Mouse (Mus musculus) urinary bladder, postnatal 14 days (tissue): ENCODE measurements at regions not wholly inside any gene's neighbourhood (a gene's known extent, or its start where the extent isn't known, plus 50 kb on each side); places are given as distances from the start of the nearest gene placed in this dataset.

Experiments
- DNase-seq: peaks from one replicate; pipeline ENCODE4 v3.0.0; 2021; ENCODE audit warnings: low spot score

DNA sequence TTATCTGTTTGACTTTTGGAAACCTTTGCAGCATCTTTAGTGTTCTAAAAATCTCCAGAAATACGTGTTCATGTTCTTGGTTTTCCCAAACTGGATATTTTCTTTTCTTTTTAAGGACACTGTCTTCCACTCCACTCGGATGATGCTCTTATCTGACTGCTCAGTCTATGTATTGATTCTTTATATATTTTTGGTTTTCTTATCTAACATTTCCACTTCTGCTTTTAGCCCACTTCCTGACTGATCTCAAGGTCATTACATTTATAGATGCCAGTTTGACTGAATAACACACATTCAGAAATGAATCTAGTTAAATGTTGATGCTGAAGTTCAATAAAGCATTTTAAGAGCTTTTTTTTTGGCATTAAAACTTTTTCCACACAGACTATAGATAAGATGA lies 265.3 kb downstream of the Rpl36a-ps1 start:
- DNase-seq, result no peak

DNA sequence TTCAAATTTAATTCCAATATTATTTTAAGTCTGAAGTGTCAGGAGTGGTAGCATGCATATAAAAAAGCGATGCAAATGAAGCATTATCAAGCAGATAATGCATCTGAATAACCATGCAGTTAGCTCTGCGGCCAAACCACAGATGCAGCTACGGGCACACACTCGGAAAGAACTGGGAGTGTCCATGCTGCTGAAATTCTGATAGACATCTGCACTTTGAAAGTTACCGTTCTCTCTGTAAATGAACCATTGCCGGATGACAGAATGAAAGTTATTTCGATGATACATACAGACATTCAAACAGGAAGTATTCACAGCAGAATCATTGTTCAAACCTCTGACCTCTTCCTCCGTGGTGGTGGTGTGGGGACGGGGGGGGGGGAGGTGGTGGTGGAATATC lies 271.6 kb downstream of the Rpl36a-ps1 start:
- no peak for DNase-seq

DNA sequence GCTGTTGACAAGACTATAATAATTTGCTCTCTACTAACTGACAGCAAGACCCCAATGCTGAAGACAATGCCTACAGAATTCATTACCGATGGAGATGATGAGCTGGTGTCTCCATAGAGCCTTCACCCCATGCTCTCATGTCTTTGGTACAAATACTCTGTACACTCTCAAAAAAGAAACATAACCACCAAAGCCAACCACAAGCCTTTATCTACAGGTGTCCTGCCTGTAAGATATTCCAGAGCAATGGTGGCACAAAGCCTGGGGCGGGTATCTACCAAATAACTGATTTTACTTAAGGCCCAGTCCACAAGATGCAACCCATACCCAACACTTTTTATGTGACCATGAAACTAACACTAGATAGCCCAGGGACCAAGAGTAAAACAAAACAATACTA lies 273.1 kb downstream of the Rpl36a-ps1 start:
- DNase-seq, result no peak

DNA sequence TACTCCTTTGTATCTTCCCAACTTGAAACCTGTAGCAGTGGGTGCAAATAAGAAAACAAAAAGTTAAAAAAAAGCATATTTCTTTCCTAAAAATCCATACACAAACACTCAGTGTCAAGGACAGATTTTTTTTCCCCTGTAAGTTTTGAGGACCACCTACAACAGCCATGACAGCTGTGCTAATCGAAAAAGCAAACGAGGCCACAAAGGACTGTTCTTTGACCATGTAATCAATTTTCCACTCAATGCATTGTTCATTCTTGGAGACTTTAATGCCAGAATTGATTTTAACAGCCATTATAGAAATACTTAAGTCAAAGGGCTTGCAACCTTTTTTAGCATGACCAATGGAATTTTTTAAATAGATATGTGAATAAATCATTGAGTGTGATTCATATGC lies 286.1 kb downstream of the Rpl36a-ps1 start:
- no peak for DNase-seq

DNA sequence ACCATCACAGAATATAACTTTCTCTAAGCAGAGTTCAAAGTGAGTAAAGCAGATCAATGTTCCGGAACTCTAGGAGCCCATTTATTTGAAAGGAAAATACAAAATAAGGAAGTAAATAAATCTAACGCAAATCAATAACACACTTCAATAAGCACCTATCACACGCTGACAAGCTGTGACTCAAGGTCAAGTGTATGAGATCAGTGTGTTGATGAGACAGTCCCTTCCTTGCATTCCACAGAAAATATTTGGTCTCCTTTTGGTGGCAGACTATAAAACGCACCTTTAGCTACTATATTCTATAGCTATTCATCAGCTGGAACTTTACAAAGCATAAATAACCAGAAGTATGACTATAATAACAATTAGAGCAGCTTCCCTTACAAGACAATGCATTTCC lies 286.5 kb downstream of the Rpl36a-ps1 start:
- no peak for DNase-seq

DNA sequence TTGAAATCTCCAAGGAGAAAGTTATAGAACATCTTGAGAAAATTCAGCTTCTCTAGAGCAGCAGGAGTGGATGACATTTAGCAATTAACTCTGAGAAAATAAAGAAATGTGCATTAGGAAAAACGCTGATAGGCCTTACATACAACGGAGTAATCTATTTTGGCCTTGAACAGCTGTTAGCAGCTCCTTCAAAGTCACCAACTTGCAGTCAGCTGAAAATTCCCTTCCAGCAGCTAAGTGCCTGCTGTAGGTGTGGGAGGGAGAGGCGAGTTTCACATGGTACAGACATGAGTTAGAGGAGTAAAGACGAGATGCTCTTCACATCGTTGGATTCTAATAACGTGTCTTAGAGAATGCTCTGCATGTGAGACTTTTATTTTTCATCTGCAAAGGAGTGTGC lies 290.8 kb downstream of the Rpl36a-ps1 start:
- no peak for DNase-seq

DNA sequence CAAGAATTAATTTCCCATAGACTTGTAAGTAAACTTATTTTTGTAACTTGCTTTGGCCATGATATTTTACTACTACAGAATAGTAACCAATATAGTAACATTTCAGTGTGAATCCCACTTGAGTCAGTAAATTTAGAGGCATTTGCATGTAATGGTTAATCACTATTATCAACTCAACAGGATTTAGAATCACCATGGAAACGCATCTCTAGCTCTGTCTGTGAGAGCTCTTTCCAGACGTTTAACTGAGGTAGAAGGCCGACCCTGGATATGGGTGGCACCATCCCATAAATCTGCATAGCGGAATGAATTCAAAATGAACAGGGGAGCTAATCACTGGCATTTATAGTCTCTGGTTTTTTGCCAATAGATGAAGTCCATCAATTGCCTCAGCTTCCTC lies 337.6 kb downstream of the Rpl36a-ps1 start:
- no peak for DNase-seq

DNA sequence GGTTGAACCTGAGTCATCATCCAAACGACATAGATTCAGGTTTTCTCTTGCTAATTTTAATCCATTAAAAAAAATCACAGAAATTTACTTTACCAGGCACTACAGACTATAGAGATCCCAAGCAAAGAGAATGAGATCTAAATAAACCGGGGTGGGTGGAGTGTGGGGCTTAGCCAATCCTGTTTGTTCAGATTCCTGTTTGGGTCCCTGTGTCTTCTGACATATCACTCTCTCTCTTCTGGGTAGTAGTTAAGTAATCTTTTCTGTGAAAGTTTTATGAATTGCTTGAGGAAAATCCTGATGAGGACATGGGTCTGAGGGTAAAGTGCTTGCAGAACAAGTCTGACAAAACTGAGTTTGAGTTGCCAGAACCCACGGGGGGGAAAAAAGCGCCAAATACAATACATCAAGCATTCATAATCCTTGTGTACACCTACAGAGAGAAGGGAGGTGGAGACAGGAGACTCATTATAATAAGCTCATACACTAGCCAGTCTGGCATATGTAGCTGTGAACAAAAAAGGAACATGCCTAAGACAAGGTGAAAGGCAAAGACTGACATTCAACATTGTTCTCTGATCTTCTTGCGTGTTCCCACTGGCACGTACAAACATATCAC lies 339.8 kb downstream of the Rpl36a-ps1 start:
- no peak for DNase-seq

DNA sequence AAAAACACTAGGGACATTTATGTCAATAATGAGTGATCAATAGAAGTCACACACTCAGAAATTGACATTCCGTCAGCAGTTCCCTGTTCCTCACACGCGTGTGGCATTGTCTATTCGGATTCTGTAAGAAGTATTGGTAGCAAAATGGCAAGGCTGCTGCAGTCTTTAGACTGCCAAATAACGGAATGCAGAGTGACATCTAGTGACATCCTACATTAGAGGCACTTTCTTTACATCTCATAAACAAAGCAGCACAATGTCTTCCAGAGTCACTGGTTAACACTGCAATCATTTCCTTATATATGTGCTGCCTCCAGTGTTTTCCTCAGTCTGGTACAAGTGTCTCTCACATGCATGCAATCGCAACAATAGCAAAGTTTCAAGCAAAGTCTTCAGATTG lies 342.9 kb downstream of the Rpl36a-ps1 start:
- DNase-seq, result no peak

DNA sequence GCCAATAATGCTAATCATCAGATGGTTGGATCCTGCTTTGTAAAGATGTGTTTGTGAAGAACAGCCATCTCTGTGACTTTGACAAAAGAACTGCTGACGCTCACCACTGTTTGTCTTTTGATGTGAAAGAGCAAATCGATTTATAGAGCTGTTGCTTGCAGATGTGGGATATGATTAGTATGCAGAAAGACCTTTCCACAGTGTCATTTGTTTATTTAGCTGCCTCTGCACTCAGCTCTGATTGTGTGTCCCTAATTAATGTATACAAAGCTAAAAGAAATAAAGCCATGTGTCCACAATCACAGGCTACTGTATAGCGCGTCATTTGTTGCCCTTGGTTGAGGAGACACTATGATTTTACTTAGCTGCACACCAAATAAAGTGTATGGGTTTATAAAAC lies 343.6 kb downstream of the Rpl36a-ps1 start:
- DNase-seq, result no peak

DNA sequence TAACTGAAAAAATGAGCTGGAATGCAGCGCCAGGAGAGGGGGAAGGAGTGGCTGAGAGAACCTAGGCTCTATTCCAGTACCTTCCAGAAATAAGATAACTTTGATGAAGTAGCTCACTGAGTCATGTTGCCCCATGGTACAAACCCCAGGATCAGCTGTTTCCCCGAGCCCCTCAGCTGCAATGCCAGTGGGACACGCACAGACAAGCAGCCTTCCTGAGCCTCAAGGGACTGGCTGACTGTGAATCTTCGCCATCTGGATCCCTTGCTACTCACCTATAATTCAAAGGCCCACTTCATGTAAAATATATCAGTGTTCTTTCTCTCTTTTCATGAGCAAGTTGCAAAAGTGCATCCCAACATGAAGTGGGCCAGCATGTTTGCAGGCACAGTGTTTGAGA lies 346.5 kb downstream of the Rpl36a-ps1 start:
- no peak for DNase-seq

DNA sequence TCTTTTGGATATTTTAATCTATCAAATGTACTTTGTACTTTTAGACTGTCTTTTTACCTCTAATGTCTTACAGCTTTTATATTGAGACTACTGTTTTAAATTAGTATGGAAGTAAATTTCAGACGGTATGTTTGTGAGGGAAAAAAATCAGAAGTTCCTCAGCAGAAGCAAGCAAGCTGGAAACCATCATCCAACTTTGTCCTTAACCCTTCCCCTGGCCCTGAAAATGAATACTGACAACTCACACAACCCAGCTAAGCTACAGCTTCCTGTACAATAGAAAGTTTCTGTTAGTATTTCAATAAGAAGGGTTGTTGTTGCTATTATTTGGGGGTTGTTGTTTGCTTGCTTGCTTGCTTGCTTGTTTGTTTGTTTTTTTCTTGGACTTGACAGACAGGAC lies 350.4 kb downstream of the Rpl36a-ps1 start:
- DNase-seq, result no peak

DNA sequence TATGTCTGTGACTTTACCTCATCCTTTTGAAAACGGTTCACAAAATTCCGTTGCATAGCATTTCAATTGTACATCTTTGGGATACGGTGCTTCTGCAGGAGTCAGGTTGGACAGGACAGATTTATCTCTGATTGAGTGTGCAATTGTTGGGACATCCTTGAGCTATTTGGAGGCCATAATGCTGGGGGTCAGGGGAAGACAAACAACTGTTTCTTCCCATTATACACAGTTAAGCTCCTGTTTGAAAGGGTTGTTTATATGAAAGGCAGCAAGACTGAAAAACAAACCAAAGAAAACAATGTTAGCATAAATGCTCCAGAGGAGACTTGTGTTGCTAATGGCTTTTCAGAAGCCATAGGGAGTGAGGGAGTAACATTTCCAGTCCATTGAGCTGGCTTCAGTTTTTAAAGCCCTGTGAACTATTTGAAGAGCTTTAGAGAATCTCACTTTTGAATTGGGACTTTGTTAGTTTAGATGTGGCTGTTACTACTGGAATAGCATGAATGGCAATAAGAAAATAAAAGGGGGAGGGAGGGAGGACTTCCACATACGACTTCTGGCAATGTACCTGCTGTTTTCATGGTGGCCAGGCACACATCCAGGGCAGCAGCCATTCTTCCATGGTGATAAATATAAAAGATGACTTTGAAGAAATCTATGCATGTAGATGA lies 351.3 kb downstream of the Rpl36a-ps1 start:
- DNase-seq, result no peak

DNA sequence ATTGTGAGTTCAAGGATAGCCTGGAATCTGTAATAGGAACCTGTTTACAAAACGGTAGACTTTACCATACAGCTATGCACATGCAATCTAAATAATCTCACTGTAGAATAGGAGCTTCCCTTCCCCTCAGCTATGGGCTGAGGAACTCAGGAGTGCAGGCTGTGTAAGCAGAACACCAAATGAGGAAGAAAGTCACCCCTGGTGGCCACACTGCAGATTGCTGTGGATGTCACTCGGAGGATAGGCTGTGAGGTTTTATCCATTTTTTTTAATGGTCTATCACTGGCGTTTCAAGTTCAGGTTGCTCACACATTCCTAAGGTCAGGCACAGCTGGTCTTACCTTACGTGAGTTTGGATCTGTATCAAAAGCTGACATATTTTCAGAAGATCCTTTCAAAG lies 365.1 kb downstream of the Rpl36a-ps1 start:
- DNase-seq, result no peak

DNA sequence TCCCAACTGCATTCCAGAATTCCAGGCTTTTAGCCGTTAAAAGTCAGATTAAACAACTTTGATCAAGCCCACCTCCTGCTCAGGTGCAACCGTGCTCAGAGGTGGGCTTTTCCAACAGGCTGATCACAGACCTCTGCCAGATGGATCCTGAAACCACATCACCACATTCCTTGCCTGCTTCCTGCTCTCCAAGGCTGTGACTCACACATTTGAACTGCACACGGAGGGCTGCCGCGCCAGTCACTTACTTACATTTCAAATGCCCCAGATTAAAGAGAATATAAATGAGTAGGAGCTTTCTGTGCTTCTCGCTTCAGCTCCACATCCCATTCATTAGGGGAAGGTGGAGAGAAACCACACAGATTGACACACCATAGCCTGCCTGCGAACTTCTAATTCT lies 367.6 kb downstream of the Rpl36a-ps1 start:
- no peak for DNase-seq

DNA sequence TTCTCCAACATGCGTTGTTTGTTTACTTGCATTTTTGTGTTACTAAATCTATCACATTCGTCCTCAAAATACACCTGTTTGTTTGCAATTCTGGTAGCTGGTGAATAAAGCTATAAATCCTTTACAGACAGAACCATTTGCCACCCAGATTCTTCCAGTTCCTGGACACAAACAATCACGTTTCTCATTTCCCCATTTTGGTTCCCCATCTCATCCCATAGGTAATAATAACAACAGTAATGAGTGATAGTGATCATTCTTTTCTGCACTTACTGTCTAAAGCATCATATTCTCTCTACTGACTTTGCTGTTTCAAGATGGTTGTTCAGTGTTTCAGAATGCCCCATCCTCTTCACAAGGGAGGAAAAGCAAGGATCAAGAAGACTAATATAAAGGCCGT lies 368.3 kb downstream of the Rpl36a-ps1 start:
- DNase-seq, result no peak

DNA sequence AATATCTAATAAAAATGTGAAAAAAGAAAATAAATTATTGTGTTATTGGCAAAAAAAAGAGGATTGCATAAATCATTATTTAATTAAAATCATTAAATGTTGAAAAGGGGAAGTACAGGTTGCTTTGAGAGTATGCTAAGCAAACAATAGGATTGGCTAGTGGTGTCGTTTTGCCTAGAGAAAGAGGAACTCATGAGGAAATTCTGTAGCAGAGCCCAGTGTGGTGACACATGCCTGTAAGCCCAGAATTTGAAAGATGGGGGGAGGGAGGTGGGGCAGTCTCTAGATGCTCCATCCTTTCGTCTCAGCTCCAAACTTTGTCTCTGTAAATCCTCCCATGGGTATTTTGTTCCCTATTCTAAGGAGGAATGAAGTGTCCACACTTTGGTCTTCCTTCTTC lies 388.3 kb downstream of the Rpl36a-ps1 start:
- DNase-seq, result no peak

DNA sequence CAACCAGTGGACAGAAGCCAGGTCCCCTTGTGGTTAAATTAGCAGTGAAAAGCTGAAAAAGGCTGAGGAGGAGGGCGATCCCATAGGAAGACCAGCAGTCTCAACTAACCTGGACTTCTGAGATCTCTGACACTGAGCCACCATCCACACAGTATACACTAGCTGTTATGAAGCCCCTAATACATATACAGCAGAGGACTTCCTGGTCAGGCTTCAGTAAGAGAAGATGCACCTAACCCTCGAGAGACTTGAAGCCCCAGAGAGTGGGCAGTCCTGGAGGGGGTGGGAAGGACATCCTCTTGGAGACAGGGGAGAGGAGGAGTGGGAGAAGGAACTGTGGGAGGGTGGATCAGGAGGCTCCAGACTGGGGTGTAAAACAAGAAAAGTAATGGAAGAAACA lies 397.9 kb downstream of the Rpl36a-ps1 start:
- DNase-seq, result no peak

DNA sequence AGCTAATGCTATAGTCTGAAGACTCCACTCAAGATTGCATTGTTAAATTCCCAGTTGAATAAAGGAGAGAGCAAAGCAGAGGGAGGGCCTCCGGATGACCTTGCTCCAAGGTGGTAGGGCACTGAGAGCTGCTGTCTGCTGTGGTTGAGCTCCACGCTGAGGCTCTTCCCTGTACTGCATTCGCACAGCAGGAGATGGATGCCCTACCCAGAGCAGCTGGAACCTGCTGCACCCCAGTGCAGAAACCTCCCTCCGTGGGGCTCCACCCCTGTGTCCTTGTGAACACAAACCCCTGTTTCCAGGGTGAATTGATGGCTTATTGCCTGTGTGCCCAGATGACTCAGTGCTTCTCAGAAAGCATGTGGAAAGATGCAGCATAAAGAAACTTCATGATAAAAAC lies 404.3 kb downstream of the Rpl36a-ps1 start:
- DNase-seq, result peak; percentile 59

DNA sequence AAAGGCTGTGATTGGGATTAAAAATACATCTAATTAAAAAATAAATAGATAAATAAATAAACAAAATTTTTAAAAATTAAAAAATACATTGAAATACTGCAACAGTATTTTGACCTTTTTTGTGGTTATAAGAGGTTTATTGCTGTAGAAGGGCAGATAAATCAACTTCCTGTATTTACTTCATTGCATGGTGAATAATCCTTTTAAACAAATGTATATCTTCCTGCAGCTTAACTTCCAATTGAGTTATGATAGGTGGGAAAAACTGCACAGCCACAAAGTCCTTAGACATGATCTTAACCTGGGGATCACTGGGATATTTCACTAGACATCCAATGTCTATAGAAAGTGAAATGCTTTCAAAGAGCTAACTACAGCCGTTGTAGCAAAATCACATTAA lies 402.1 kb upstream of the Dach1 start:
- DNase-seq, result no peak

DNA sequence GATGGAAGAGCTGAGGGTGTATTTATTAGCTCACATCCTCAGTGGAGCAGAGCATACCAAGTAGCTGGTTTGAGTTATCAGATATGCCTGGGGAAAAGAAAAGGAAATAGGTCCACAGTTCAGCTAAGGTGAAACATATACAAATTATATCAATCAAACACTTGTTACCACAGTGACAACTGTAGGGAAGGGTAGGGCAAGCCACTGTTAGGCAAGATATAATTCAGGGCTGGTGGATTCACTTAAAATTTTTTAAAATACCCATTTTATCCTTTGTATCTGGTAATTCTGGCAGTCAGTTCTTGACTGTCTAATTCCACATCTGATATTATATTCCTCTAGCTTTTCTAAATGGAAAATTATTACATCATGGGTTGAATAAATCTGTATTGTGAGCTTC lies 392.4 kb upstream of the Dach1 start:
- DNase-seq, result no peak

DNA sequence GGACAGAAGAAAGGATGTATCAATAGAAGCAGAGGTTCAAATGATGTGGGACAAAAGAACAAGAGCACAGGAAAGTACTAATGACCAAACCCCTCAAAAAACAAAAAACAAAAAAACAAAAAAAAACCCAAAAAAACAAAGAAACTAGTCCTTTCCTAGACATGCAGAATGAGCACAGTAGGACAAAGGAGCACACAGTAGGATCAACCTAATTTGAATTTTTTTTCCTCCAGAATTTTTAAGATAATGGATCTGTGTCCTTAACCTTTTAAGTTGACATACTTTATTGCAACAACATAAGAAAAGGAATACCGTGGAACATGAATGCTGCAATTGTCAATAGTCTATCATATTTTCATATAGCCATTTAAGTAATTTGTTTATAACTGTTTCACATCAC lies 370.2 kb upstream of the Dach1 start:
- no peak for DNase-seq

DNA sequence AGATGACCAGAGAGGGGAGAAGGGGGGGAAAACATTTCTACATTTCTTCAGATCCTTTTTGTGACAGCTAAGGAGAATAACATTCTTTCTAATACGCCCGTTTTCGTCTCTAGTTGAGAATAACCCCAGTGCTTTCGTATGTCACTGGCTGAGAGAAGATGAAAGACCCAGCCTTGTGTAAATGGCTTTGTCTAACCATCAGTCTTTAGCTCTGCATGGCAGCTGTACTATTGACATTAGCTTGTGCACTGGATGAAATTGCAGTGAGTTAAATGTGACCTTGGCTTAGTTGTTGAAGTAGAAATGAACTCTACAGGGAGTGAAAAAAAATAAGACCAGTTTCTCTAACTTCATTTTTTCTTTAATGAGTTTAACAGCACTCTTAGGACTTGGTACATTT lies 368.7 kb upstream of the Dach1 start:
- DNase-seq, result no peak

DNA sequence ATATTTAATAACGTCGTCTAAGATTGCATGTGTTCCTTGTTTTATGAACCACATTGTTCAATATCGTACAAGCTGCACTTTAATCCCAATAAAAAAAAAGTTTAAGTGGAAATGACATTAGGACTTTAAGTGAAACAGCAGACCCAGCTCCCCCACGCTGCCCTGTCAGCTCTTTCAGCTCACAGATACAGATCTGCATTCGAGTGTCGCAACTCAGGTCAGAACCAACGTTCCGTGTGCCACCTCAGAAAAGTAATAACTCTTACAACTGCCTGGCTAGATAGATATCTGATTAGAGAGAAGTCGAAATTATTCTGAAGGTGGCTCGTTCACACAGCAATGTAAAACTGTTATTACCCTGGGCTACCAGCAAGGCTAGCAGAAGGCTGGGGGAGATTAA lies 364.0 kb upstream of the Dach1 start:
- peak; percentile 53 for DNase-seq
